Mouse (Mus musculus): Measurements from ENCODE around the gene Gsg1. TPM values are rescaled to one million over a fixed set of nuclear protein-coding genes. Genes with fewer than 3 reads are reported as not detected.

Gene Gsg1
- 0.96 and 1.9 TPM in 2 replicates for polyA plus RNA-seq (2012; rRNA removed; ENCODE audit: low replicate concordance)

GRCm38 (mm10) chr6:135254153-135254552 lies at the start of gene Gsg1:
TSS of gene Gsg1 (minus strand) at chr6:135254351.

GRCm38 (mm10) chr6:135197921-135198532 lies 56.1 kb downstream of the Gsg1 start, which contains the start of the genes Fam234b and Hebp1:
TSS of gene Fam234b (plus strand) at chr6:135197977.
TSS of gene Hebp1 (minus strand) at chr6:135198022.

Other genes starting within 250 kb of the Gsg1 start
- 14.3 and 16.9 TPM in 2 replicates for gene Ddx47, start 242.7 kb downstream of the Gsg1 start, polyA plus RNA-seq (2012; rRNA removed; ENCODE audit: low replicate concordance)
- 7.7 and 34.6 TPM in 2 replicates for gene Gprc5a, start 188.7 kb downstream of the Gsg1 start, polyA plus RNA-seq (2012; rRNA removed; ENCODE audit: low replicate concordance)
- gene Gprc5d, start 136.1 kb downstream of the Gsg1 start, polyA plus RNA-seq (2012; rRNA removed; ENCODE audit: low replicate concordance), result 0.18 TPM in 1 of 2 replicates, not detected in the other
- gene Fam234b, start 56.4 kb downstream of the Gsg1 start, polyA plus RNA-seq (2012; rRNA removed; ENCODE audit: low replicate concordance), result 23.8 and 28.2 TPM in 2 replicates
- gene Hebp1, start 56.3 kb downstream of the Gsg1 start, polyA plus RNA-seq (2012; rRNA removed; ENCODE audit: low replicate concordance), result 2.8 and 4.6 TPM in 2 replicates
- not detected in 2 replicates for gene Pbp2, start 56.1 kb upstream of the Gsg1 start, polyA plus RNA-seq (2012; rRNA removed; ENCODE audit: low replicate concordance)
- 42.4 and 65.7 TPM in 2 replicates for gene Emp1, start 108.2 kb upstream of the Gsg1 start, polyA plus RNA-seq (2012; rRNA removed; ENCODE audit: low replicate concordance)

Measured in duodenum, adult 2 months (tissue).